Mouse (Mus musculus): ENCODE measurements around the gene Plxna4.

The Plxna4 gene

DNA sequence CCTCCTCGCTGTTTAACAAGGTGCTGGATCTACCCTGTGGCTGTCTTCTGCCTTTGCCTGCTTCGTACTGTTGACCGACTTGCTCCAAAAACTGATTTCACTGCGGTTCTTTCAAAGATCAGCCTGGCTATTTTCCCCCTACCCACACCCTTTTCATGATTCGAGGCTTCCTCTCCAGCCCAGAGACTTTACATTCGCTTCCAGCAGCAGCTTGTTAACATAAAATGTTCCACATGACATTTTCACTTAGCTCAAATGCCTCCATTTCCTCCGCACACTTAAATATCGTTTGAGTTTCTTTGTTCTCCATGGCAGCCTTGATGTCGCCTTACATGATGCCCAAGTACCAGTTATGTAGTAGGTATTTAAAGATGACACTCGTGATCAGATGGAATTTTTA lies 336.3 kb downstream of the Plxna4 start:
- DNase-seq (ENCODE audit: low spot score), result no peak

DNA sequence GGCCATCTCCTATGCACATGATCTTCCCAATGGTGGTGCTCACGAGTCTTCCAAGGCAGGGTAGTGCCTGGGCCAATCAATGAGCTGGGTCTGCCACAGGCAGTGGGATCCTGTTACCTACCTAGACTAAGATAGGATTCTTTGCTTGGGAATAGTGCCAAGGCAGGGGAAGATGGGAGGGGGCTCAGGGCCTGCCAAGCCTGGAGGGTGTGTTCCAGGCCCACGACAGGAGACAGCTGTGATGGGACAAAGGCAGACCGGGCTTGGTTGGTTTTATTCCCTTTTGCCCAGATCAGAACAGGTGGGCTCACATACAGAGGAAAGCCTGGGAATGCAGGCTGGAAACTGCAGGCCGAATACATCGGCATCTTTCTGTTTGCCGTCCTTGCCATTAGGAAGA lies 342.0 kb downstream of the Plxna4 start:
- DNase-seq (ENCODE audit: low spot score), result no peak

DNA sequence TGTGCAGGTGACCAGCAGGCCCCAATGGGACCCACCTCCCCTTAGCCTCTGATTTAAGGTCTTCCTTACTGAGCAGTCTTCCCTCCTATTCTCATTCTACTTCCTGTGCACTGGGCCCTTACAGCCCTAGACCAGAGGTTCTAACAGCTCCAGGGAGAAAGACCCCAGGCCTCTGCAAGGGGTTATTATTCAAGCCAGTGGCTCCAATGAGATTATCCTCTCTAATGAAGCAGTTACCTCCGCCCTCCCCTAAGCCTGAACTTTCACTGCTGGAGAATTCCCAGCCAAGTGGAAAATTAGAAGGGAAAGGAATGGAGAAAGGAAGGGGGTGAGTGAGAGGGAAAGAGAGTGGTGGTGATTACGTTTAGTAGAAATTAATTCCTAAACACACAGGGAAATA lies 345.0 kb downstream of the Plxna4 start:
- DNase-seq (ENCODE audit: low spot score), result no peak

DNA sequence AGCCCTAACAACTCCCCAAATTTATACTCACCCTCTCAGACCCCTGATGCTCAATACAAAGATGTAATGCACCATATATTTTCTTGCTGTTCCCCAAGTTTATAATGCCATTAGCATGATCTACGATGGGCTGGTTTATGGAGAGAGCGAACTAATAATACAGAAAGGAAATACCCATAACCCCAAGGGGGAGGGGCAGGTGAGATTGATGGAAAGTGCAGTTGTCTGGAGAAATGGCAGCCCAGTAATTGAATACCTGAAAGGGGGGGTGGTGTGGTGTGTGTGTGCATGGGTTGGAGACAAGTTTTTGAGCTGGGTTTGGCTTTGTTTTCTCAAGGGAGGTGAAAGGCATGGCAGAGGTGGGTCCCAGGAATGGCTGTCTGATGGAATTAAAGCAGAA lies 356.6 kb downstream of the Plxna4 start:
- no peak for DNase-seq (ENCODE audit: low spot score)

DNA sequence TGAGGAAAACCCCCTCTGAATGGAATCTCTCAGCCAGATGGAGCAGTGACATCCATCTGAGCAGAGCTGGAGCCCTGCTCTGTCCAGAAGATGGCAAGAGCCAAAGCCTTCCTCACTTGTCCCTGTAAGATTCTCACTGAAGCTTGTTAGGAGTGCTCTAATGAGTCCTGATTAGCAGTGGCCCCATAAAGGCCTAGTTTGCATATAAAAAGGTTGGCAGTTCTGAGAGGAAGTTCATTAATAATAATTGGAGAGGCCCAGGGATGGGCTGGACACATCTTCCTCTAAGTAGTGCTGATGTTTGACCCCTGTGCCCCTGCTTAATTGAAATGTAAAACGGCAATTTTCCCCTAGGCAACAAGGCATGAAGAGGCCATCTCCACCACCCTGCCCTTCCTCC lies 361.4 kb downstream of the Plxna4 start:
- DNase-seq (ENCODE audit: low spot score), result no peak

DNA sequence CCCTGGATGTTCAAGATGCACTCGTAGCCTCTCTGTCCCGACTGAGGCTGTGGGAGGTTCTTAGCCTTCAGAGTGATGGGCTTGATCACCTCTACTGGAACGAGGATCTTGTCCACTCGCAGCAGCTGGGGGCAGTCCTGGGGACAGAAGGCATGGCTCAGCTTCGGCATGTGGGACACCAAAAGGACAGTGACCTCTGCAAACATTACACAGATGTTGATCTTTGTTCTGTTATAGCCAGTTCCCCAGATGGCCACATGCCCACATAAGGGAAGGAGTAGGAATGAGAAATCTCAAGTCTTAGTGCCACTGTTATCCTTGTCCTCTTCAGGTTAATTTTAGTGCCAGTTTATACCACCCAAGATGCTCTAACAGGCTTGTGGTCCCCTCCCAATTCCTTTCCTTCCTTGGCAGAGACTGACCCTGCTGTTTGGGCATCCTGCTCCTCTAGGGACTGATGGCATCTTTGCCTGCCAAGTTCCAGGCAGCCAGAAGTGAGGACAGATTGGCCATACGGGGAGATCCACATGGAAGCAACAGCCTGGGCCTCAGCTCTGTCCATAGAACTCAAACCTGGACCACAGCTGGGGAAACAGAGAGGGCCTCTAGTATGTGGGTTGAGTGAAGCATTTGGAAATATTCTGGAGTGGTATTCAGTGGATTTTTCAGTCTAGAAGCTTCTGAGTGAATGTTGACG lies 363.8 kb downstream of the Plxna4 start:
- DNase-seq (ENCODE audit: low spot score), result no peak

DNA sequence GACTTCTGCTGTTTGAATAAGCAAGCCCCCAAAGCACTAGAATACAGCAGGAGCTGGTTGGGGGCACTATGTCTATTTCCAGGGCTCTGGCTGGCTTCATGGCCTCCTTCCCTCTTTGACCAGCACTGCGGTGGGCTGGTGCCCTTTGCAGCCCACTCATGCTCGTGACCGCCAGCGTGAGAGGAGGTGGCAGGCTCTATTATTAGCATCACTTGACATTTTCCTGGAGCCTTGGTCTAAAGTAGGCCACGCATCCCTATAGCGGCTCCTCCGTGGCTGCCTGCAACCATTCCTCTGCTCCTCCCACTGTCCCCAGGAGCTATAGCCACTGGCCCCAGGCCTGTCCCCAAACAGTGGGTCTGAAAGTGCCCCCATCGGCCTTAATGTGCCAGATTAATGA lies 367.2 kb downstream of the Plxna4 start:
- no peak for DNase-seq (ENCODE audit: low spot score)

DNA sequence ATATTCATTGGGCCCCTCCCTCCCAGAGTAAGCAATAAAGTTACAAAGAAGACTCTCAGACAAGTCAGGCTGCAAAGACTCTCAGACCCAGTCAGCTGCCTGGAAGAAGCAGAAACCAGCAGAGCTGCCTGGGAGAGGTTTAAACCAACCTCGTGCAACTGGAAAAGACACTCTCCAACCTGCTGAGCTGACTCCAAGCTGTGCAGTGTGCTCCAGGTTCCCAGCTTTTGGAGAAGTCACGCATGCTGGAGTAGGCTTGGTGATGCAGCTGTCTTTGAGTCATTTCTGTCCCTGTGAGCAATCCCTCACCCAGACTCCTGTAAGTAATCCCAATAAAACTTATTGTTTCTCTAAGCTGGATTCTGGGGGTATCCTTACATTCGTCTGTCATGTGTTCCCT lies 369.4 kb downstream of the Plxna4 start:
- no peak for DNase-seq (ENCODE audit: low spot score)

DNA sequence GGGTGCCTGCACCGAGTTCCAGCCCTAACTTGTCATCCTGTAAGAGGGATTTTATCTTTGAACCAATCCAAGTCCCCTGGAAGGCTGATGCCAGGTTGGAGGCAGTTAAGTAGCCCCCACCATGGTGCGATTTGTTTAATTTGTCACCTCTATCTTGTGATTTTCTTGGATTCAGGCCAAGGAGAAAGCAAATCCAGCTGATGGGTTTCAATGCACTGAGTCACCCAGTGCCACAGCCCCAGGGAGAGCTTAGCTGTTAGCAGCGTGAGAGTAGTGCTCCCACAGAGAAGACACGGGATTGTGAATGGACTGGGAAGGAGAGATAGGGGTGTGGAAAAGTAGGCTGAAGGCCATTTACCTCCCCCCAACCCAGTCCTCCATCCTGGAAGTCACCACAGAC lies 375.6 kb downstream of the Plxna4 start:
- no peak for DNase-seq (ENCODE audit: low spot score)

DNA sequence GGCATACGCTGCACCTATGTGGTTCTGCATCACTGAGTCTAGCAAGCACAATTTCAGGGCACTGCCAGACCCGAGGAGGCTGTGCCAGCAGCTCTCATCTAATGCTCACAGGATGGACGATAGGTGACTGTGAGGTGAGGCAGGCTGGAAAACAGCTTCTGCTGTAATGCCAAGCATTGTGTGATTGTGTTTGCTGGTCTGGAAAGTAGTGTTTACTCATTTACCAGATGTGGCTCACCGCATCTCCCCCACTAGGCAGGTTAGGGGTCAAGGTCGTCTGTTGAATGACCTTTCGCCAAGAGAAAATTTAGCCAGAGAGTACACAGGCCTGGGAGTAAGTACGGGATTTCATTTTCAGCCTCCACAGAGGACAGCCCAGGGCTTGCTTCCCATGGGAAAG lies 377.9 kb downstream of the Plxna4 start:
- DNase-seq (ENCODE audit: low spot score), result no peak

DNA sequence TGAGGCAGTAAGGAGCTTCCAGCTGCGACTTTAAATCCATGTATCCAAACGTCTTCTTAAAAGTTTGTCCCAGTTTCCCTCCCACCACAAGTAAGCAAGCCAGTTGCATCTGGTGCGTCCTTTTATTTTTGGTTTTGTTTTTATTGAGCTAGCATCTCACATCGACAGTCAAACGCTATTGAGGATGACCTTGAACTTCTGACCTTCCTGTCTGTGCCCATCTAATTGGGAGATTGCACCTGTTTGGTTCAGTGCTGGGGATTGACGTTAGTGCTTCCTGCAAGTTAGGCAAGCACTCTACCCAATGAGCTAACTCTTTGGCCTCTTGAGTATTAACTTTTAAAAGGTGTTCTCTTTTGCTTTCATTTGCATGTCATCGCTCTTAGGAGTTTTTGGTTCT lies 379.0 kb downstream of the Plxna4 start:
- DNase-seq (ENCODE audit: low spot score), result no peak

DNA sequence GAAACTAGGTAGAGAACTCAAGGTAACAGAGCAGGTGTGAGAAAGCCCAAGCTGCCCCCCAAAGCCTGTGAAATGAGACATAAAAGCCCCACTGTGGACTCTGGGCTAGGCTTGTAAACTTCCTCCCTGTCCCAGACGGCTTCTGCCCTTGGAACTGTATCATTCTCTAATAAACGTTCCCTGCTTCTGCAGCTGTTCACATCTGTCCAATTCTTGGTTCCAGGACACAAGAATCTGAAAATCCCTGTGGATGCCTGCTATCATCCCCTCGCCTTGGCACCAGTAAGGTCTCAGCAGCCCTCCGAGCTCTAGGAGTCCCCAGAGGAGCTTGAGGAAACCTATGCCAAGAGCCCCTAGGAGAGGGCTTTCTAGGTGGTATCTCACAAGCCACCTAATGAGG lies 383.7 kb downstream of the Plxna4 start:
- no peak for DNase-seq (ENCODE audit: low spot score)

DNA sequence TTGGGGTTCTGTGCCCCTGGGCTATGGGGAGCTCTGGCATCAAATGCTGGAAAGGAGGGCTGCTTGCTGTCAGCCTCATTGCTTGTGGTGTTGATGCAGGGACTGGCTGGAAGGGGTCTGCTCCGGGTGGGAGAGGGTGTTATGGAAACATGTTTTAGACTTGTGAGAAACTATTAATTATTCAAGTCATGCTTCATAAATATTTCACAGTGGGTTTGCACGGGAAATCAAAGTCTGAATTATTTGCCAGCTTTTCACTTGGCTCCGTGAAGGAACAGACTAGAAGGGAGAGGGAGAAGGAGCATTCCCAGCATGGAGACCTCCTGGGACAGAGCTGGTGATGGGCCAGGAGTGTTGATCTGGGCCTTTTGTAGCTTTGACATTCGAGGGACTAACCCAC lies 384.6 kb downstream of the Plxna4 start:
- no peak for DNase-seq (ENCODE audit: low spot score)

DNA sequence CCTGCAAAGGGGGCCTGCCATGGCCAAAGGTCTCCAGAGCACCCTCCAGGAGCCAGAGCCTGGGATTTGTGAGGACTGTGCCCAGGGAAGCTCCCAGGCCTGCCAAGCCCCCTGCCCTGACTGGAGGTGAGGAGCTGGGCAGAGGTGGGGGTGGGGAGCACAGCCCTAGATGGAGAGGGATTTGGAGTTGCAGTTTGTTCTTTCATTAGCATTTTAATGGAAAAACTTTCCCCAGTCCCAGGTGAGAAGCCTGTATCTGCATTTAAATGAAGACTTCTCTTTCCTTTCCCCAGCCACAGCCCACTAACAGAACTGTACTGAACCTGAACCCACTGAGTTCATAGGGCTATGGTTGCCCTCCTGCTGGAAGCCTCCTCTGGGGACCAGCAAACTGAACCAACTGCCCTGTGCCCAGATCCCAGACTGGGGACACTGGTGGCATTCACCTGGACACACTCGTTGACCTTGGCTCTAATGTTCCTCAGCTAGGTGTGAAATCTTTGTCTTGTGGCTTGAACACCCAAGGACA lies 385.3 kb downstream of the Plxna4 start:
- no peak for DNase-seq (ENCODE audit: low spot score)

DNA sequence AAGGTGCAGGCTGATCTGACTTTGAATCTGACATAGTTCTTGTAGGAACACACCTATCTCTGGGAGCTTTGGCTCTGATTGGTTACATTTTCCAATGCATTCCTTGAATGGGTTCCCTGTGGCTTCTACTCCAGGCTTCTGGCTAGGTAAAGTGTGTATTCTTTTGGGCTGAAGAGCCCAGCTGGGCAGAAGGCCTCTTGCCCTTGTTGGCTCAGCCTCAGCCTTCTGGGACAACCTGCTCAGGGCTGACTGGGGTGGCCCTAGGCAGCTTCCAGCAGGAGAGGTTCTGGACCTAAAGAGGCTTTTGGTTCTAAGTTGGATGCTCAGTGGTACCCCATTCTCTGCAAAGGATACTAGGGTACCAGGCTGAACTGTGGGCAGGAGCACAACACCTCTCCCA lies 386.5 kb downstream of the Plxna4 start:
- no peak for DNase-seq (ENCODE audit: low spot score)

DNA sequence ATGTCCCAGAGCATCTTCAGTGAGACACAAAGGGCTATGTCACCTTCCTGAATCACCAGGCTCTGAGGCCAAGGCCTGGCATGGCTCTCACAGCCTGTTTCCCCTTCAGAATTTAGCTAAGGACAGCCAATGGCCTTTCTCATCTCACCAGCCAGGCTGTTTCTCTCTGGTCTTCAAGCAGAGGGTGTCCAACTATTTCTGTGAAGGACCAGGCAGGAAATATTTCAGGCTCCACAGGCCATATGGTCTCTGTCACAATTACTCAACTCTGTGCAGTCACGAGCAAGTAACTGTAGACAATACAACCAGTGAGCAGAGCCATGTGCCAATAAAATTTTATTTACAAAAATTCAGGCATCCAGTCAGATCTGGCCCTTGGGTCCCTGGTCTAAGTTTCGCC lies 388.4 kb downstream of the Plxna4 start:
- DNase-seq (ENCODE audit: low spot score), result no peak

DNA sequence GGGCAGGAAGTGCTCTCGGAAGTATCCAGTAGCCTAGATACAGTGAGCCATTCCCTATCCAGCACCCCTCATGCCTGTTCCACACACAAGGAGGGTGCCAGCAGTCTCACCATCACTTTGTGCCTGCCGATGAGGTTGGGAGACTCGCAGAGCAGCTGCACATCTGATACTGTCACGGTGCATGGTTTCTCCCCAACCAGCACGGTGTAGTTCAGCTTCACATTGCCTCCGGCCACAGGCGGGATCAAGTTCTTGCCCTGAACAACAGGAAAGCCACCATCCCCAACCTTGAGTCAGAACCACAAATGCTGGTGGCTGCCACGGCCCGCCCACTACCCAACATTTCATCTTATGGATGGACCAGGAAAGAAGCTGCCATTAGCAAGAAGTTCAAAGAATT lies 391.1 kb downstream of the Plxna4 start:
- DNase-seq (ENCODE audit: low spot score), result no peak

DNA sequence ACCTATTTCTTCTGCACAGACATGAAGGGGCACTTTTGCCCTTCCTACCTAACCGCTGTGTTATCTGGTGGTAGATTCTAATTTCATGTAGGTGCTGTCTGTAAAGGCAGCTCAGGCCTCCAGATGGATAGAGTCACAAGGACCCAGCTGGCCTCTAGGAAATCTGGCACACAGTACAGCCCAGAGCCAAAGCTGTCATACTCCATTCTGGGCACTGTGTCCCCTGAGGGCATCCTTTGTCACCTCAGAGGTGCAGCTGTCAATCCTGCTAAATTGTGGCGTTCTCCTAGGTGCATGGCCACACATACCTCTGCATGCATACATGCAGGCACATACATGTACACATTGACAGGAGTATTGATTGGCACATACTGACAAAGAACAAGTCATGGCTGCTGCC lies 394.9 kb downstream of the Plxna4 start:
- DNase-seq (ENCODE audit: low spot score), result no peak

DNA sequence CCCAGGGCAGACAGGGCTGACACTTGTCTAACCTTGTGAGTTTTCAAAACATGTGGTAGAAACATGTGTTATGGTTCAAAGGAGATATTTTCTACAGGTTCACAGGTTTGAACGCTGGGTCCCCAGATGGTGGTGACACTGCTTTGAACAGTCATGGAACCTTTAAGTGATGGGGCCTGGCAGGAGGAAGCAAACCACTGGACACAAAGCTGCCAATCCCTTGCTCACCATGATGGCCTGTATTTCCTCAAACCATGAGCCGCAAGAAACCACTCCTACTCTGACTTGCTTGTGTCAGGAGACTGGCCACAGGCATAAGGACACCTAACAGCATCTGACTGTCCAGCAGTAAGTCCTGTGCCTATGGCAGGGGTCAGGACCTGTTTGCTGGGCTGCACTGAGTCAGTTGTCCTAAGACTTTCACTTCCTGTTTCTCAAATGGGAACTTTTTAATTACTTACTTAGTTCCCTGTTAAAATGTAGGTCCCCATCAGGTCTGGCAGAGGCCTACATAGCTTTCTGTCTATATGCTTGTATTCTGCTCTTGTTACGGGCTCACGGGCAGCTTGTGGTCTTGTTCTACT lies 403.5 kb downstream of the Plxna4 start:
- DNase-seq (ENCODE audit: low spot score), result no peak

DNA sequence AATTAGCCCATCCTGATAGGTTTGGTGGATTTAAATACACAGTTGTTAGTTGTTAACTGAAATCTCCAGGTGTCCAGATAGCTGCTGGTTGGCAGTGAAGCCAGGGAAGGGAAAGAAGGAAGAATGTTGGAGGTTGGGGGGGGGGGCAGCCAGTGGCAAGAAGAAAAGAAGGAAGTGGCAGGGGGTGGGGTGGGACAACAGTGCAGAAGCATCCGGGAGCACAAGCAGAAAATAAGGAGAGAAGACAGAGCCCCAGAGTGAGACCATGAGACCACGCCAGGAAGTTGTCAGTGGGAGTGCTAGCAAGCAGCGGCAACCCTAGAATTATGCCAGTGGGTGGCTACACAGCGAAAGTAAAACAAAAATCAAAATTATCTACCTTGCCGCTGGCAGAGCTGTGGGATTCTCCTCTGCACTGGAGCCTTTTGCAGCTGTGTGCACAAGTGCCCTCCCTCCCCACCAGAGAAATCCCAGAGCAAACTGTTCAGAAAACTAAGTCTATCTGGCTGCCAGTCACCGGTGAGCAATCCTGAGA lies 404.3 kb downstream of the Plxna4 start:
- no peak for DNase-seq (ENCODE audit: low spot score)

DNA sequence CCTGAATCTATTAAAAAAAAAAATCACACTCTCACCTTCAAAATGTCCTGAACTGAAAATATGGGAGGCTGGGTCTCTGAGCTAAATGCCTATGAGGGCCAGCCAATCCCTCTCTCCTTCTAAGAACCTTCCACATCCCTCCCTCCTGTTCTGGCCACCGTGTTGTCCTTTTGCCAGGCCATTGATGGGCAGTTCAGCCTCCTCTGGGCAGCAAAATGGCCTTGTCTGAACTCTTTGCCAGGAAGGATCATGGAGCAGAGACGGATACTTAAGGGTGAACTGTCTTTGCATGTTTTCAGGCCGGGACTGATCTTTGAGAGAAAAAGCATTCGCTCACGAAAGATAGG lies 408.0 kb downstream of the Plxna4 start:
- DNase-seq (ENCODE audit: low spot score), result no peak

DNA sequence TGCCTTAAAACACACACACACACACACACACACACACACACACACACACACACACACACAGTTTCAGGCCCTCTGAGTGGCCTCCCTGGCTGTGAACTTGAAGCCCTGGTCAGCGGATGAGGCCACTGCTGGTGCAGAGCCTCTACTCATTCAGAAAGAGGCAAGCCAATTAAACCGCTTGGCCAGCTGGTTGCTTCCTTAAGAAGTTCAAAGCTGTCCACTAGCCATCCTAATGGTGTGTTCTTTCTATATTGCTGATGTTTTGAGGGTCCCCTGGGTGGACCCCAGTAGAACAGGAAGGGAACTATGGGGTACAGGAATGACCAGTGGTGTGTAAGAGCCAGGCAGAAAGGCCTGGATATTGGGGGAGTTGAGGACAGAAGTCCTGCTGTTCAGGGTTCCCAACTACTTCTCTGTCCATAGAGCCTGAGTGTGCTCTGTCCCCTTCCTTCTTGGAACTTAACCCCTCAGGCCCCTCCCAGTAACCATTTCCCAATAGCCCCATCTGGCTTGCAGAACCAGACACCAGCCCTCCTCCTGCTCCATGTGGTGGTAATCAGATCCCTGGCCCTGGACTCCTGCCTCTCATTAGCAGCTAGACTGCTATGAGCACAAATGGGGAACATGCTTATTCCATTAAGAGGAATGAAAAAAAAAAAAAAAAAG lies 408.5 kb downstream of the Plxna4 start:
- no peak for DNase-seq (ENCODE audit: low spot score)

DNA sequence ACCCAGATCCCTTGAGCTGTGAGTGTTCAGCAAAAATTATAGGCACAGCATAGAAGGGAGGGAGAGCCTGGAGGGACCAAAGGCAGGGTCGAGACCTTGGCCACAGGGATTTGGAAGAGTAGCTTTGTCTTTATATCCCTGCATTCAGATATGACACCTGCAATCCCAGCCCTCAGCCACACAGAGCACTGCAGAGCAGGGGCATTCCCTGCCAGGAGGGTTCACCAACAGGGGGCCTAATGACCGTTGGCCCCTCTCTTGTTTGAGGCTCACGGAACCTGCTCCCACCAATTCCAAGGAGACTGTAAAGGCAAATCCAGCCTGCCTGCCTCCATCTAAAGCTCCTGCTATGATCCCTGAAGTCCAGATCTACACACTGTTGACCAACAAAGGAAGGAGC lies 410.1 kb downstream of the Plxna4 start:
- DNase-seq (ENCODE audit: low spot score), result no peak
